Mouse (Mus musculus) embryonic fibroblast, embryonic 13.5 days (primary cell): Measurements from ENCODE around the gene Vwa8.

ENCODE experiments used
- CTCF ChIP-seq: IDR thresholded peaks from 2 replicates; pipeline ENCODE4 v1.5.1; 2011; ENCODE audit warnings: mild to moderate bottlenecking, control low read depth, low read length, moderate library complexity, borderline replicate concordance; ENCODE audit not compliant: insufficient read depth
- POLR2A ChIP-seq: IDR thresholded peaks from 2 replicates; pipeline ENCODE4 v1.6.1; 2011; ENCODE audit warnings: low read depth, mild to moderate bottlenecking, control low read depth, low read length, moderate library complexity

DNA sequence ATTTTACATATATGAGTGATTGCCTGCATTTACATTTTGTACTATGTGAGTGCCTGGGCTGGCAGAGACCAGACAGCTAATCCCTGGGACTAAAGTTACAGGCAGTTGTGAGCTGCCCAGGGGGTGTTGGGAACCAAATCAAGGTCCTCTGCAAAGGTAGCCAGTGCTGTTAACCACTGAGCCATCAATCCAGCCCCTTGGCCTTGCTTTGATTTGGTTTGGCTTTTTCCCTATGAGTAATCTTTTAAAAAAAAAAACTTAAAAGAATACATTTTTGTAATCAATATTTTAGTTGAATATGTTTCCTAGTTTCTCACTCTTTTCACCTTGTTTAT, 393.5 kb downstream of the Vwa8 start:
- TF ChIP-seq POLR2A (no peak), CTCF (no peak)
